Mouse (Mus musculus): Measurements from ENCODE around the gene Cox4i2. TPM values are rescaled to one million over a fixed set of nuclear protein-coding genes. Genes with fewer than 3 reads are reported as not detected.

Cox4i2 gene
- polyA plus RNA-seq, 1 experiment from 2014 or later = 29.3 TPM

DNA sequence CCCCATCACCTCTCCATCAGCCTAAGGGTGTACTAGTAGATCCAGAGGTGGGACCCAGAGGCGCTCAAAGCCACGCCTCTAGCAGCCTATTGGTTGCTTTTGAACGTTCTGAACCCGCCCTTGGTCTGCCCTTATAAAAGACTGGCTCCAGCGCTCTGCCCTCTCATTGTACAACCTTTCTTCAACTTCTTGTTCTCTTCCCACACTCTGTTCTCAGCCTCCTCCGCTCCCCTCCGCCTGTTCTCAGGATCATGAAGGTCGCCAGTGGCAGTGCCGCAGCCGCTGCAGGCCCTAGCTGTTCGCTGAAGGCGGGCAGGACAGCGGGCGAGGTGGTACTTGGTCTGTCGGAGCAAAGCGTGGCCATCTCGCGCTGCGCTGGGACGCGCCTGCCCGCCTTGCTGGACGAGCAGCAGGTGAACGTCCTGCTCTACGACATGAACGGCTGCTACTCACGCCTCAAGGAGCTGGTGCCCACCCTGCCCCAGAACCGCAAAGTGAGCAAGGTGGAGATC is 17.8 kb upstream of the Cox4i2 start, which contains the start of gene Id1:
Gene Id1, plus strand, starts transcription at position 162 of the 512 bp plus-strand sequence.
- Histone ChIP-seq H3K36me3 (no peaks in the 10 kb centered on the region), H3K27ac (peak within 1 kb of the TSS; percentile 97), H3K9ac (peak within 1 kb of the TSS; percentile 97), H3K4me3 (peak within 1 kb of the TSS; percentile 86), H3K4me2 (peak within 1 kb of the TSS; percentile 95), H3K9me3 (no peaks in the 10 kb centered on the region), H3K4me1 (peaks cover 64% of the 10 kb centered on the region), H3K27me3 (no peaks in the 10 kb centered on the region)
- under 1% methylated on average over 28 of the region's 28 CpGs for WGBS
- ATAC-seq (ENCODE audit: insufficient number of reproducible peaks, insufficient read depth, low FRiP score, low TSS enrichment, low read depth) = peak; percentile 77

DNA sequence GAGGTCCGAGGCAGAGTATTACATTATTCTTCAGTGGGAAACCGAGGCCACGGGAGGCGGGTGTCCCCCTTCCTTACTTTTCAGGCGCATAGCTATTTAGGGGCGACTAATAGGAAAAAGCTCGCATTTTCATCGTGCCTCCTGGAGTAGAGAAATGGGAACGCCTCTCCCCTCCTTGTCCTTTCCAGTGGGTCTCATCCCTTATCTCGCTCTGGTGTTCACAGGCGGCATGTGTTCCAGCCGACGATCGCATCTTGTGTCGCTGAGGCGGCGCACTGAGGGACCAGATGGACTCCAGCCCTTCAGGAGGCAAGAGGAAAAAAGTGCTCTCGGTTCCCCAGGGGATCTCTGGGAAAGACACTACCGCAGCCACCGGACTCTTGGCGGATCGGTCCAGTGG is 17.2 kb upstream of the Cox4i2 start:
- Histone ChIP-seq H3K4me3 (peak overlapping the region; percentile 86), H3K27me3 (no peaks in the 10 kb centered on the region), H3K27ac (peak overlapping the region; percentile 97), H3K9me3 (no peaks in the 10 kb centered on the region), H3K4me1 (peaks cover 69% of the 10 kb centered on the region), H3K36me3 (no peaks in the 10 kb centered on the region), H3K4me2 (peak overlapping the region; percentile 95), H3K9ac (peak overlapping the region; percentile 97)
- WGBS = under 1% methylated on average over 22 of the region's 22 CpGs
- ATAC-seq (ENCODE audit: insufficient number of reproducible peaks, insufficient read depth, low FRiP score, low TSS enrichment, low read depth) = no peak

DNA sequence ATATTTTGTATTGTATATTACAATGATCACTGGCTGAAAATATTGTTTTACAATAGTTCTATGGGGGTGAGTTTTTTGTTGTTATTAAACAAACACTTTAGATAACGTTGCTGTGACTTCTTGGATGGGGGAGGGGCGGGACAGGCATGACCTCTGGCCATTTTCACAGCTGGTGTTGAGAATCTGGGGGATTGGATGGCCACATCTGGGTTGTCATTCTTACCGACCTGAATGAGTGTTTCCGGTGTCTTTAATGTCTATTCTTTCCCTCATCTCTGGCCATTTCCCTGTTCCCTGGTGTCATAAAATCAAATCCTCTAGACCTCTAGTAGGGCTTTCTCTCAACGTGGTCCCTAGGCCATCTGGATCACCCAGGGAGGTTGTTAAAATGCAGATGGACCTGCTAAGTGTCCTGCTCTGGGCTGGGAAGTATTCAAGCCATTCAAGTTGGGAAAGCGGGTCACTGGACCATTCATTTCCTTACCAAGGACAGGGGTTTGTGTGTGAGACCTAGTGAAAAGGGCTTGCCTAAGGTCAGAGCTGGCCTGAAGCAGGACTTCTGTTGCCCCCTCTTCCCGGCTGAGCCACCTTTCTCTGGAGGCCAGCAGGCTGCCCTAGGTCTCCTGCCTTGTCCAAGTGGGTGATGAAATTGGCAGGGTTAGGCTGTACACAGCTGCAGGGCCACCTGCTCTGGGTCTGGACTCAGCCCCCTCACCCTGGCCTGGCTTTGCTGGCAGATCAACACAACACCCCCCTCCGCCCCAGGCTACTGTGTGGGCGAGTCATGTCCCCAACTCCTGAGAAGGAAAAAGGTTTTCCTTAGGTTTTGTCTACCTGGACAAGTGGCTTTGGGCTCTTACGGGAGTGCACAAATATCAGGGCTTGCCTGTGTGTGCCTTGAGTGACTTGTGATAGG is 16.4 kb upstream of the Cox4i2 start:
- no peaks in the 10 kb centered on the region for H3K27me3 ChIP-seq
- peaks cover 70% of the 10 kb centered on the region for H3K4me1 ChIP-seq
- peak overlapping the region; percentile 97 for H3K27ac ChIP-seq
- peak overlapping the region; percentile 97 for H3K9ac ChIP-seq
- 3% methylated on average over 10 of the region's 10 CpGs for WGBS
- H3K4me3 ChIP-seq = peak overlapping the region; percentile 86
- no peaks in the 10 kb centered on the region for H3K36me3 ChIP-seq
- H3K9me3 ChIP-seq = no peaks in the 10 kb centered on the region
- no peak for ATAC-seq (ENCODE audit: insufficient number of reproducible peaks, insufficient read depth, low FRiP score, low TSS enrichment, low read depth)
- H3K4me2 ChIP-seq = peak overlapping the region; percentile 95

DNA sequence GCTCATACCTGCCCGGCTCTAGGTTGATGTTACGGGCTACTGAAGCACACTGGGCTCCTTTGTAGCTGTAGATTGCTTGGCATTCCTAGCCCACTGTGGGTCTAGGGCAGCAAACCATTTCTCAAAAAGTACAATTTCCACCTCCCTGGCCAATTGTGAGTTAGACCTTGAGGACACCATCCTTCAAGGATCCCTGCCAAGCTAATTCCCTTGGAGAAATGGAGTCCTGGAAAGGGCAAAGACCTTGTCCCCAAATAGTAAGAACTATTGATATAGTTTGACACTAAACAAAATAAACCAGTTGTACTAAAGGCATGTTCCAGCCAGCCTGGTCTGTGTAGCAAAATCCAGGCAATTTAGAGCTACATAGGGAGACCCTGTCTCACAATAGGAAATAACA is 15.6 kb upstream of the Cox4i2 start:
- Histone ChIP-seq H3K36me3 (no peaks in the 10 kb centered on the region), H3K4me3 (peak overlapping the region; percentile 86), H3K27me3 (no peaks in the 10 kb centered on the region), H3K27ac (peak overlapping the region; percentile 97), H3K4me2 (peak overlapping the region; percentile 95), H3K9ac (peak overlapping the region; percentile 97), H3K4me1 (peaks cover 73% of the 10 kb centered on the region), H3K9me3 (no peaks in the 10 kb centered on the region)
- ATAC-seq (ENCODE audit: insufficient number of reproducible peaks, insufficient read depth, low FRiP score, low TSS enrichment, low read depth) = no peak
- 23% methylated on average over 2 of the region's 2 CpGs for WGBS

DNA sequence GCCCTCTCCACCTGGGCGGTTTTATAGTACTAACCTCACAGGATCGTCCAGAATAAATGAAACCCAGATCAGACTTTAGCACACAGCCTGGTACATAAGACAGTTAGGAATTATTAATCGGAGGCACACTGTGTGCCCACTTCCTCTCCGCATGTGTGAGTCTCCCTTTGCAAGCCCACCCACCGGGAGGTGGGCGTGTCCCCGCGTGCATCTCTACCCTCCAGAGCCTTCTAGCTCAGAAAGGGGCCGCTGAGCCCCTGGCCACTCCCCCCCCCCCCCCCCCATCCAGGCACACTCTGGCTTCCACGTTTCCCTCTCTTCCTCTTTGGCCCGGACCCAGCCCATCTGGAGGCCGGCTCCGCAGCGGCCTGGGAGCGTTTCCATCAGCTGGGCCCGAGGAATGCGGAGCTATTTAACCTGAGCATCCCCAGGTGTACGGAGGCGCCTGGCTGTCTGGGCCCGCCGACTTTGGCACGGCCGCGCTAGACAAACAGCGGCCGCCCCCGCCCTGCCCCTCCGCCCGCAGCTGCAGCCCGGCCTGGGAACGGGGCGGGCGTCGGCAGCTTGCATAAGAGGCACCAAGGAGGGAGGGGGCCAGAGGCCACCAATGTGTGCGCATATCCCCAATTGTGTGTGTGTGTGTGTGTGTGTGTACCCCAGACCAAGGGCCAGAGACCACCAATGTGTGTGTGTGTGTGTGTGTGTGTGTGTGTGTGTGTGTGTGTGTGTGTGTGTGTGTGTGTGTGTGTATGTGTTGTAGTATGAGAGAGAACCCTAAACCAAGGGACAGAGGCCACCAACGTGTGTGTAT is 14.7 kb upstream of the Cox4i2 start:
- H3K4me3 ChIP-seq = peak overlapping the region; percentile 86
- H3K27ac ChIP-seq = peak overlapping the region; percentile 97
- no peaks in the 10 kb centered on the region for H3K27me3 ChIP-seq
- ATAC-seq (ENCODE audit: insufficient number of reproducible peaks, insufficient read depth, low FRiP score, low TSS enrichment, low read depth) = peak; percentile 78
- H3K9me3 ChIP-seq = no peaks in the 10 kb centered on the region
- H3K4me1 ChIP-seq = peaks cover 64% of the 10 kb centered on the region
- WGBS = under 1% methylated on average over 36 of the region's 36 CpGs
- peak overlapping the region; percentile 95 for H3K4me2 ChIP-seq
- no peaks in the 10 kb centered on the region for H3K36me3 ChIP-seq
- H3K9ac ChIP-seq = peak overlapping the region; percentile 97

DNA sequence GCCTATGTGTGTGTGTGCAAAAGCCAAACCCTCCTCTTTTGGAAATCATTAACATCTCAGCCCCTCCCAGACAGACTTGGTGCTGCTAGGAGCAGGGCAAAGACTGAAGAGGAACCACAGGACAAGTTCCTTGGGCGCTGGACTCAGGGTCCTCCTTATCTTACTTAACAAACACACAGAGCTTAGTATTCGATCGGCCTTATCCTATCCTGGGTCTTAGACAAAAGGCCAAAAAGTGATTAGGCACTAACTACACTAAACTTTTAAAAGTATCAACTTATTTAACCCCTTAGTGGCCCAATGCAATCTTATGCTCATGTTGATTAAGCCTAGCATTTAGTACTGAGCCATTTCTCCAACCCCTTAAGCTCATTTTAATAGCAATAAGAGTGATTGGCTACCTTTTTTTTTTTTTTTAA is 14.1 kb upstream of the Cox4i2 start:
- Histone ChIP-seq H3K4me1 (peaks cover 58% of the 10 kb centered on the region), H3K27ac (peak overlapping the region; percentile 97), H3K4me3 (peak overlapping the region; percentile 86), H3K4me2 (peak overlapping the region; percentile 95), H3K27me3 (no peaks in the 10 kb centered on the region), H3K9me3 (no peaks in the 10 kb centered on the region), H3K9ac (peak overlapping the region; percentile 97; the same call in 1 of the 2 replicates), H3K36me3 (no peaks in the 10 kb centered on the region)
- WGBS = 10% methylated on average over 3 of the region's 3 CpGs
- ATAC-seq (ENCODE audit: insufficient number of reproducible peaks, insufficient read depth, low FRiP score, low TSS enrichment, low read depth) = no peak

DNA sequence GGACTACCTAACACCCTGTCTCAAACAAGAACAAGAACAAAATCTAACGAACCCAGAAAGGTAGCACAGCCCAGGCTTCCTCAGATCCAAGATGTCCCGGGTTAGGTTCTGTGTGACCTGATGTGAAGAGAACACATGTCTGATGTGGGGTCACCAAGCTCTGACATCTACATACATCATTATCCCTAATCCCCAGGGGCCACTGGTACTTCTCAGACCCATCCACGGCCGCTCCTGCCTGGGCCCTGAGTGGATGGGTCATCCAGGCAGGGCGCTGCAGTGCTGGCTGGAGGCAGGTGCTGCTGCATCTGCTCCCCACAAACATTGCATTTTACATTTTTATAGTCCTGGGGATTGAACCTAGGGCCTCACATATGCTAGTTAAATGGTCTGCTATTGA is 13.5 kb upstream of the Cox4i2 start:
- no peak for ATAC-seq (ENCODE audit: insufficient number of reproducible peaks, insufficient read depth, low FRiP score, low TSS enrichment, low read depth)
- H3K4me2 ChIP-seq = peak overlapping the region; percentile 95; the same call in 1 of the 2 replicates
- no peaks in the 10 kb centered on the region for H3K27me3 ChIP-seq
- H3K27ac ChIP-seq = peak overlapping the region; percentile 97
- H3K9me3 ChIP-seq = no peaks in the 10 kb centered on the region
- H3K4me3 ChIP-seq = no peak overlapping the region
- 67% methylated on average over 5 of the region's 5 CpGs for WGBS
- peaks cover 55% of the 10 kb centered on the region for H3K4me1 ChIP-seq
- no peaks in the 10 kb centered on the region for H3K36me3 ChIP-seq
- 0 out of 2 replicates have a peak overlapping the region, but pooled peaks have one; percentile 44 for H3K9ac ChIP-seq

DNA sequence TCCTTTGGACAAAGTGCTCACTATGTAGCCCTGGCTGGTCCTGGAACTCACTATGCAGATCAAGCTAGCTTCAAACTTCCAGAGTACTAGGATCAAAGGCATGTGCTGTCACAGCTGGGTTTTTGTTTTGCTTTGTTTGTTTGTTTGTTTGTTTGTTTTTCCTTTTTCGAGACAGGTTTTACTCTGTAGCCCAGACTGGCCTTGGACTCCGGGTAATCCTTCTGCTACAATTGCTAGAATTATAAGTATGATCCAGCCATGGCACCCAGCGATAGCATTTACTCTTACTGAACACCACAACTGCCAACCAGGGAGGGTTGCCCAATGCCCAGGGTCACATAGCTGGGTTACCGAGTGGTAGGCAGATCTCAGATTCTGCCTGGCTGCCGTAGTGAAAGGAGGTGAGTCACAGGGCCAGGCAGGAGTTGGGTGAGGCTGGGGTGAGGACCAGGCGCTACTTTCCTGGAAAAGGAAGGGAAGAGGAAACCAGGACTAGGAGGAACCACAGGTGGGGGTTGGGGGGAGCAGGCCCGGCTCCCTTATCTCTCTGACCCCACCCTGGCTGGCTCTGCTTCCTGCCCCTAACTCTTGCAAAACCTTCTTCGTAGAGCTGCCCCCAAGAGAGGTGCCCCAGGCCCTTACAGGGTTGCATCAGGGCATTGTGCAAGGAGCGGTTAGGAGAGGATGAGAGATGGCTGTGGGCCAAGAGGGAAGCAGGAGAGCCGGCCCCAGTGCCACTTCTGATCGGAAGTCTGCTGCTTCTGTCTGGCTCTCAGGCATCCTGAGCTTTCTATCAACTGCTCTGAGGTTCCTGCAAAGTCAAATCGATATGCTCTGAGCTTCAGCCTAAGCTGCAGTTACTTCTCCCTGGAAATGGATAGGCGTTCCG is 12.6 kb upstream of the Cox4i2 start:
- H3K27me3 ChIP-seq = no peaks in the 10 kb centered on the region
- 0 out of 2 replicates have a peak, but pooled peaks have one; percentile 4 for ATAC-seq (ENCODE audit: insufficient number of reproducible peaks, insufficient read depth, low FRiP score, low TSS enrichment, low read depth)
- H3K27ac ChIP-seq = peak overlapping the region; percentile 91
- peak overlapping the region; percentile 12; the same call in 1 of the 2 replicates for H3K4me3 ChIP-seq
- no peaks in the 10 kb centered on the region for H3K36me3 ChIP-seq
- no peaks in the 10 kb centered on the region for H3K9me3 ChIP-seq
- peak overlapping the region; percentile 46 for H3K4me2 ChIP-seq
- peaks cover 52% of the 10 kb centered on the region for H3K4me1 ChIP-seq
- peak overlapping the region; percentile 63 for H3K9ac ChIP-seq
- 29% methylated on average over 14 of the region's 14 CpGs for WGBS

DNA sequence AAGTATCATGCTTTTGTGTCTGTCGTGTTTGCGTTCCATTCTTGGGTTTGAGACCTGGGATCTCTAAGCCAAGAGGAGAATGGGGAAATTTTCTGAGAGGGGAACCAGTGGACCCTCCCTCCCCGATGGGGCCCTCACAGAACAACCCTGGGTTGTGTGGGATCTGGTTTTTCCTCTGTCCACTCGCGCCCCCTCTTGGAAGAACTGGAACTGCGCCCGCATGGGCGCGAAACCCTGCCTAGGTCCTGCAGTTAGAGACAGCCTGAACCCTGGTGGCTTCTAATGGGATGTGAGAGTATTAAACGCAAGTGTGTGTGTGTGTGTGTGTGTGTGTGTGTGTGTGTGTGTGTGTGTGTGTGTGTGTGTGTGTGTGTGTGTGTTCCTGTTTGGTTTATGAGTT is 11.5 kb upstream of the Cox4i2 start:
- H3K36me3 ChIP-seq = no peaks in the 10 kb centered on the region
- H3K4me1 ChIP-seq = peaks cover 51% of the 10 kb centered on the region
- WGBS = 27% methylated on average over 10 of the region's 10 CpGs
- H3K27ac ChIP-seq = peak overlapping the region; percentile 91
- H3K4me3 ChIP-seq = no peak overlapping the region
- H3K9ac ChIP-seq = peak overlapping the region; percentile 63; the same call in 1 of the 2 replicates
- no peaks in the 10 kb centered on the region for H3K9me3 ChIP-seq
- H3K4me2 ChIP-seq = peak overlapping the region; percentile 46; the same call in 1 of the 2 replicates
- no peak for ATAC-seq (ENCODE audit: insufficient number of reproducible peaks, insufficient read depth, low FRiP score, low TSS enrichment, low read depth)
- H3K27me3 ChIP-seq = no peaks in the 10 kb centered on the region

DNA sequence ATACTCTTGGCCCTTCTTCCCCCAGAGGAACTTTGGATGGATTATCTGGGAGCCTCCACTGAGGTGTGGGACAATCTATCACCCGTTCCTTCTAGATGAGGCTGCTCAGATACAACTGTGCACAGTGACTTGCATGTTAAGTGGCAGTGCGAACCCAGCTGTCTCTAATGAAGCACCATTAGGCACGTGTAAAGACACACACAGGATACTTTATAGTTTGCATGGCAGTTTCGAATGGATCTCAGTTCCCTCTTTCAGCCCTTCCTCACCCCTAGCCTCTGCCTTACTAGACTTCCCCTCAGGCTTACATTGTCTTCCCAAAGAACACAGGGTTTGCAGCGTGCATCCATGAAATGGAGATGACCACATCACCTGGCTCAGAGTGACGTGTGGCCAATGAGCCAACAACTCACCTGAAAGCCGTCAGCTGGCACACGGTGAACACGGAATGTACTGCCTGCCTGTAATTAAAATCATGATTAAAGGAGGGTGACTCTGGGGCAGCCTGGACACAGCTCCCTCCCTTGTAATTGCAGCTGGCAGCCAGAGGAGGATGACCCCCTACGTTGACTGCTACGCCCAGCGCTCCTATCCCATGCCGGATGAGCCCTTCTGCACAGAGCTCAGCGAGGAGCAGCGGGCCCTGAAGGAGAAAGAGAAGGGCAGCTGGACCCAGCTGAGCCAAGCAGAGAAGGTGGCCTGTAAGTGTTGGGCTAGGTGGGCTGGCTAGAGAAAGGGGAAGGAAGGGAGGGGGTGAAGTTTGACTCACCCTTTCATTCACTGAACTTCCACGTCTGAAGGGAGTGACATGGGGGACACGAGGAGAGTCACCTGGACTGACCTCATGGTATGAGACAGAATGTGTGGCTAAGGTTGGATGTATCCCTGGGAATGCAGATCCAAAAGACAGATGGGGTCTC is 2.8 kb downstream of the Cox4i2 start:
- Histone ChIP-seq H3K9me3 (no peaks in the 10 kb centered on the region), H3K36me3 (no peaks in the 10 kb centered on the region), H3K9ac (no peak overlapping the region), H3K27me3 (no peaks in the 10 kb centered on the region), H3K4me1 (peaks cover 22% of the 10 kb centered on the region), H3K27ac (no peak overlapping the region), H3K4me2 (no peak overlapping the region), H3K4me3 (no peak overlapping the region)
- no peak for ATAC-seq (ENCODE audit: insufficient number of reproducible peaks, insufficient read depth, low FRiP score, low TSS enrichment, low read depth)
- 58% methylated on average over 17 of the region's 17 CpGs for WGBS

Data from embryonic facial prominence, embryonic 13.5 days (tissue).